Mouse (Mus musculus) right cerebral cortex, postnatal 36 days (tissue): Measurements from ENCODE around the gene Galnt16.

Experiments
- DNase-seq, 2 experiments: peaks; one replicate each; pipeline ENCODE4 v3.0.0; 2022; ENCODE audit warnings: low spot score in 2 of 2, mixed read lengths in 1 of 2

The Galnt16 gene

DNA sequence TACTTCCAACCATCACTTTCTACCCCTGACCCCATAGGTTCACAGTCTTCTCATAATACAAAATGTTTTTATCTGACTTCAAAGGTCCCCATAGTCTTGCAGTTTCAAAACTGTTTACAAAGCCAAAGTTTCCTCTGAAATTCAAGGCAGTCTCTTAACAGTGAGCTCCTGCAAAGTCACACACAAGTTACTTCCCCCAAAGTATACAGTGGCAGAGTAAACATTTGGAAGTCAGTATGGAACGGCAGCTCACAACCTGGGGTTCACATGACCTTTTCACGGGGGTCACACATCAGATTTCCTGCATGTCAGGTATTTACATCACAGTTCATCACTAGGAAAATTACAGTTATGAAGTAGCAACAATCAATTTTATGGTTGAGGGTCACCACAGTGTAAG lies 145.9 kb downstream of the Galnt16 start:
- no peak for DNase-seq

DNA sequence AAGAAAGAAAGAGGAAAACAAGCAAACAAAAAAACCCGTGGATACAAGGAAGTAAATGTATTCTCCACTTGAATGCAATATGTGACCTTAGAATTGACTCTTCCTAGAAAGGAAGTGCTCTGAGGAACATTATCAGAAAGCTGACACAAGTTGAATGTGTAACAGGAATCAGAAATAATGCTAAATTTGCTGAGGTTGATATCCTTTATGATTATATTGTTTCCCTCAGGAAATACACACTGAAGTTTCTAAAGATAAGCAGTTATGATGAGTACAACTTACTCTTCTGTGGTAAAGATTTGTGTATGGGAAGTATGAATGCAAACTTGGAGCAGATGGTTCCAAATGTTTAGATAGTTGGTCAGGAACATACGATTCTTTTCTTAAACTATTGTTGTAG lies 150.3 kb downstream of the Galnt16 start:
- no peak for DNase-seq

DNA sequence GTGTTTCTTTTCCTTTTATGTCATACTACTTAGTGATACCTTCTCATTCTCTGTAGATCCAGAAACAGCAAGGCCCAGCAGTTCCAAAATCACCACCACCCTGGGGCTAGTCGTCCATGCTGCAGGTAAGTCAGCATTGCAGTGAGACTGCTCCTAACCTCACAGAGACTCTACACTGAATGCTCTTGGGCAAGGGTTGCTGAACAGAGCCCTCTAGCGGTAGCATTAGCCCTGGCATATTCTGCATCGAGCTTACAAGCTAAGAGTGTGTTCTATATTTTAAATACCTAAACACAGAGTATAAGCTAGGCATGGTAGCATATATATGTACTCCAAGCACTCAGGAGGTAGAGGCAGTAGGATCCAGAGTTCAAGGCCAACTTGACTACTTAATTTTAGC lies 155.1 kb downstream of the Galnt16 start:
- DNase-seq: peak; percentile 22 to 39
